Mouse (Mus musculus) myocyte (in vitro differentiated cells): ENCODE results near the gene Tnfrsf8. TPM values are rescaled to one million over a fixed set of nuclear protein-coding genes. Genes with fewer than 3 reads are reported as not detected.

Experiments used
- H3K27me3 ChIP-seq: one replicate; pipeline ENCODE4 v1.6.1; 2011; ENCODE audit not compliant: control insufficient read depth, insufficient read depth, insufficient read length
- H3K36me3 ChIP-seq: one replicate; pipeline ENCODE4 v1.6.1; 2011; ENCODE audit not compliant: control insufficient read depth, insufficient read depth
- H3K4me2 ChIP-seq: one replicate; pipeline ENCODE4 v1.6.1; 2011; ENCODE audit warnings: low read depth, control low read depth
- H3K4me3 ChIP-seq: one replicate; pipeline ENCODE4 v1.5.1; 2011; ENCODE audit warnings: mild to moderate bottlenecking, control low read depth, moderate library complexity
- H3K79me2 ChIP-seq: one replicate; pipeline ENCODE4 v1.6.1; 2011; ENCODE audit not compliant: control insufficient read depth, insufficient read depth
- H3ac ChIP-seq: one replicate; pipeline ENCODE4 v1.6.1; 2011; ENCODE audit not compliant: control insufficient read depth, insufficient read length
- CEBPB ChIP-seq: IDR thresholded peaks from 2 replicates; pipeline ENCODE4 v1.6.1; 2011; ENCODE audit warnings: mild to moderate bottlenecking, moderate library complexity; ENCODE audit not compliant: poor library complexity, insufficient read depth, severe bottlenecking
- E2F4 ChIP-seq: IDR thresholded peaks from one replicate; pipeline ENCODE4 v1.6.1; 2011; ENCODE audit warnings: mild to moderate bottlenecking, control low read depth, moderate library complexity; ENCODE audit not compliant: insufficient read depth
- MAX ChIP-seq: IDR thresholded peaks from one replicate; pipeline ENCODE4 v1.6.1; 2011; ENCODE audit warnings: low read depth, mild to moderate bottlenecking, control low read depth
- MYOD1 ChIP-seq, 3 experiments: IDR thresholded peaks; one replicate each; pipeline ENCODE4 v1.6.1; 2011; ENCODE audit warnings: control low read depth in 2 of 3, low read depth in 2 of 3, mild to moderate bottlenecking in 2 of 3, moderate library complexity in 1 of 3; ENCODE audit not compliant: insufficient read length in 2 of 3, control insufficient read depth in 1 of 3
- MYOG ChIP-seq, 3 experiments: IDR thresholded peaks; one replicate each; pipeline ENCODE4 v1.6.1; 2011; ENCODE audit warnings: control low read depth in 2 of 3, low read depth in 2 of 3, mild to moderate bottlenecking in 2 of 3; ENCODE audit not compliant: insufficient read length in 2 of 3, control insufficient read depth in 1 of 3, insufficient read depth in 1 of 3
- POLR2A ChIP-seq: IDR thresholded peaks from one replicate; pipeline ENCODE4 v1.6.1; 2011; ENCODE audit warnings: low read depth, mild to moderate bottlenecking, control low read depth, moderate library complexity; ENCODE audit not compliant: insufficient read length
- POLR2AphosphoS2 ChIP-seq: IDR thresholded peaks from one replicate; pipeline ENCODE4 v1.6.1; 2011; ENCODE audit warnings: low read depth, control low read depth; ENCODE audit not compliant: insufficient read length
- REST ChIP-seq: IDR thresholded peaks from one replicate; pipeline ENCODE4 v1.6.1; 2011; ENCODE audit warnings: mild to moderate bottlenecking, control low read depth, moderate library complexity; ENCODE audit not compliant: insufficient read depth, insufficient read length
- SRF ChIP-seq: IDR thresholded peaks from one replicate; pipeline ENCODE4 v1.6.1; 2011; ENCODE audit warnings: low read depth; ENCODE audit not compliant: control insufficient read depth, insufficient read length
- TCF12 ChIP-seq: IDR thresholded peaks from one replicate; pipeline ENCODE4 v1.6.1; 2011; ENCODE audit warnings: mild to moderate bottlenecking, control low read depth; ENCODE audit not compliant: poor library complexity, insufficient read depth, severe bottlenecking
- TCF3 ChIP-seq: IDR thresholded peaks from one replicate; pipeline ENCODE4 v1.6.1; 2011; ENCODE audit warnings: low read depth, control low read depth; ENCODE audit not compliant: insufficient read length
- USF1 ChIP-seq: IDR thresholded peaks from one replicate; pipeline ENCODE4 v1.6.1; 2011; ENCODE audit warnings: low read depth, mild to moderate bottlenecking, control low read depth, moderate library complexity
- polyA plus RNA-seq: library from polyadenylated mRNA; unstranded; fragments of >200 nt; fragmentation: generic; extraction: Trizol; gene quantifications from one replicate; pipeline ENCODE4 v1.2.1, GENCODE M21; 2012; ENCODE audit warnings: missing spikeins

Tnfrsf8 gene
- polyA plus RNA-seq, 1 experiment = 0.02 TPM

- Histone ChIP-seq H3K27me3 (no peaks in the 10 kb centered on the region), H3K36me3 (no peaks in the 10 kb centered on the region), H3ac (no peak overlapping the region), H3K79me2 (no peaks in the 10 kb centered on the region), H3K4me3 (no peak overlapping the region), H3K4me2 (no peak overlapping the region)
- TF ChIP-seq REST = no peak
- no peak for TF ChIP-seq SRF
Measured at GRCm38 (mm10) chr4:145274887-145275286, 40.1 kb downstream of the Tnfrsf8 start.

GRCm38 (mm10) chr4:145273923-145274322, 41.0 kb downstream of the Tnfrsf8 start:
- no peak overlapping the region for H3K4me3 ChIP-seq
- no peaks in the 10 kb centered on the region for H3K79me2 ChIP-seq
- no peak overlapping the region for H3K4me2 ChIP-seq
- no peak overlapping the region for H3ac ChIP-seq
- H3K36me3 ChIP-seq = no peaks in the 10 kb centered on the region
- TF ChIP-seq REST = no peak
- no peak for TF ChIP-seq POLR2A
- TF ChIP-seq TCF3 = no peak
- no peak for TF ChIP-seq MAX
- no peak for TF ChIP-seq POLR2AphosphoS2
- no peak for TF ChIP-seq CEBPB
- TF ChIP-seq USF1 = no peak
- no peak for TF ChIP-seq MYOG (IDR thresholded peaks at IDR 0.05; ENCODE audit: control insufficient read depth in 1 of 3, insufficient read depth in 1 of 3, insufficient read length in 2 of 3, low read depth in 2 of 3)
- no peak for TF ChIP-seq E2F4
- TF ChIP-seq TCF12 = no peak
- no peak for TF ChIP-seq SRF
- TF ChIP-seq MYOD1 (IDR thresholded peaks at IDR 0.05; ENCODE audit: control insufficient read depth in 1 of 3, insufficient read length in 2 of 3, low read depth in 2 of 3) = no peak
- H3K27me3 ChIP-seq = no peaks in the 10 kb centered on the region

GRCm38 (mm10) chr4:145272763-145273162, 42.2 kb downstream of the Tnfrsf8 start:
- H3K79me2 ChIP-seq = no peaks in the 10 kb centered on the region
- no peak overlapping the region for H3K4me3 ChIP-seq
- no peak overlapping the region for H3ac ChIP-seq
- TF ChIP-seq MYOD1 (IDR thresholded peaks at IDR 0.05; ENCODE audit: control insufficient read depth in 1 of 3, insufficient read length in 2 of 3, low read depth in 2 of 3) (no peak), E2F4 (no peak), TCF3 (no peak), POLR2A (no peak), SRF (no peak), USF1 (no peak), POLR2AphosphoS2 (no peak), CEBPB (no peak), MAX (no peak), REST (no peak), TCF12 (no peak), MYOG (IDR thresholded peaks at IDR 0.05; ENCODE audit: control insufficient read depth in 1 of 3, insufficient read depth in 1 of 3, insufficient read length in 2 of 3, low read depth in 2 of 3) (no peak)
- H3K27me3 ChIP-seq = no peaks in the 10 kb centered on the region
- peak overlapping the region; percentile 52 for H3K4me2 ChIP-seq
- H3K36me3 ChIP-seq = no peaks in the 10 kb centered on the region

GRCm38 (mm10) chr4:145271634-145272033, 43.3 kb downstream of the Tnfrsf8 start:
- H3K4me3 ChIP-seq = no peak overlapping the region

GRCm38 (mm10) chr4:145270136-145270535, 44.8 kb downstream of the Tnfrsf8 start:
- Histone ChIP-seq H3K4me3 (no peak overlapping the region), H3K4me2 (no peak overlapping the region), H3ac (no peak overlapping the region), H3K36me3 (no peaks in the 10 kb centered on the region), H3K27me3 (no peaks in the 10 kb centered on the region), H3K79me2 (no peaks in the 10 kb centered on the region)
- TF ChIP-seq E2F4 (no peak), MYOD1 (IDR thresholded peaks at IDR 0.05; ENCODE audit: control insufficient read depth in 1 of 3, insufficient read length in 2 of 3, low read depth in 2 of 3) (no peak), CEBPB (no peak), TCF12 (no peak), MYOG (IDR thresholded peaks at IDR 0.05; ENCODE audit: control insufficient read depth in 1 of 3, insufficient read depth in 1 of 3, insufficient read length in 2 of 3, low read depth in 2 of 3) (no peak), REST (no peak), MAX (no peak), TCF3 (no peak), POLR2A (no peak), SRF (no peak), POLR2AphosphoS2 (no peak), USF1 (no peak)

More at GRCm38 (mm10) chr4:145271634-145272033, 43.3 kb downstream of the Tnfrsf8 start:
- Histone ChIP-seq H3K79me2 (no peaks in the 10 kb centered on the region), H3ac (no peak overlapping the region), H3K36me3 (no peaks in the 10 kb centered on the region), H3K27me3 (no peaks in the 10 kb centered on the region), H3K4me2 (no peak overlapping the region)
- TF ChIP-seq SRF (no peak), USF1 (no peak), REST (no peak), CEBPB (no peak), MAX (no peak), E2F4 (no peak), POLR2A (no peak)
